Mouse (Mus musculus) stomach, postnatal 0 days (tissue): ENCODE measurements around the gene Sugp2.

ENCODE experiments used
- CTCF ChIP-seq: IDR thresholded peaks from 2 replicates; pipeline ENCODE4 v1.5.1; 2016; ENCODE audit warnings: antibody characterized with exemption, low read depth, mild to moderate bottlenecking, moderate library complexity
- EP300 ChIP-seq: optimal IDR thresholded peaks from 2 replicates; pipeline ENCODE3; 2016; ENCODE audit warnings: antibody characterized with exemption

GRCm38 (mm10) chr8:70234781-70235128, 729 bp downstream of the Sugp2 start:
- TF ChIP-seq CTCF: no peak
- no peak for TF ChIP-seq EP300
